Mouse (Mus musculus): Measurements from ENCODE around the gene Mrpl45.
A peak's percentile ranks its signal among the peaks of the same experiment; 100 is the strongest.
"Not testable (repeated sequence)": the region's sequence is repeated elsewhere in the genome, so short reads cannot be mapped to it uniquely, and the experiment has no call there.

Mrpl45 gene

DNA sequence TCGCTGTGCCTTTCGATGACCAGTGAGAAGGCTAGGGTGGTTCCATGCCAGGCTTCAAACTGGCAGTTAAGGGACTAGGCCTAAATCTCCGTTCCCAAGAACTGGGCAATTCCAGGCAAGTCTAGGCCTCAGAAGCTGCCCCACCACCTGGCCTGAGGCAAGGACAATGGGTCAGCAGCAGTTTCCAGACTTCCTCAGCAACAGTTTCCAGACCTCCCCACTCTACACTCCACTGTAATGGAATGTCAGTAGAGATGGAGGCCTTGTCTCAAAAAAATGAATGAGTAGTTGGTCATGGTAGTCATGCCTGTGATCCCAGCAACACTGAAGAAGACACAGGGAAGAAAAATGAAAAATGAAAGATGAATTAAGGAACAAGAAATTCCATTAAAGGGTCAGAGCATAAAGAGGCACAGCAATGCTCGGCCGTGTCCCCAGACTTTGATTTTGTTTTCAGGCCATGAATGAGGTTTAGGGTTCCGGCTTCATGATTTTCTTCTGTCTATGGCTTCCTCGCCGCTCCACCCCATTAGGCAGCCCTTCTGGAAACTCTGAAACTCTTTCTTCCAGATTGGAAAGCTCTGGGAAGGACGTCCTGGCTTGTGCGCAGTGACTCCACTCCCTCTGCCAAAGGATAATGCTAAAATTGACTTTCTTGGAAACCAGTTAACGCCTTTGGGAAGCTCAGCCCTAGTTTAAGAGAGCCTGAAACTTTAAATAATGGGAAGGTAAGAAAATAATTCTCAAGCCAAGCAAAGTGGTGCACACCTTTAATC, 8.0 kb upstream of the Mrpl45 start:
- no peaks in the 10 kb centered on the region for H3K9me3 ChIP-seq (ENCODE audit: low read length)
- H3K4me1 ChIP-seq (replicated peaks; ENCODE audit: low read depth, low read length) = peaks cover 73% of the 10 kb centered on the region
- H3K4me3 ChIP-seq (replicated peaks; ENCODE audit: low read length) = peak overlapping the region; percentile 35; the same call in 1 of the 2 replicates
- H3K36me3 ChIP-seq (ENCODE audit: insufficient read depth, low read length) = peaks cover 3% of the 10 kb centered on the region; the same call in 1 of the 2 replicates
- TF ChIP-seq CTCF (conservative IDR thresholded peaks at IDR 0.05; ENCODE audit: low read length) (no peak), NANOG (IDR thresholded peaks at IDR 0.05; ENCODE audit: borderline replicate concordance, low read length) (no peak), POU5F1 (IDR thresholded peaks at IDR 0.05; ENCODE audit: borderline replicate concordance, low read length) (no peak)
- no peaks in the 10 kb centered on the region for H3K27me3 ChIP-seq (ENCODE audit: insufficient read depth, low read length)

- Histone ChIP-seq H3K27me3 (ENCODE audit: insufficient read depth, low read length) (no peaks in the 10 kb centered on the region), H3K4me1 (replicated peaks; ENCODE audit: low read depth, low read length) (peaks cover 59% of the 10 kb centered on the region), H3K9me3 (ENCODE audit: low read length) (no peaks in the 10 kb centered on the region), H3K36me3 (ENCODE audit: insufficient read depth, low read length) (peaks cover 3% of the 10 kb centered on the region; the same call in 1 of the 2 replicates), H3K4me3 (replicated peaks; ENCODE audit: low read length) (peak overlapping the region; percentile 85)
- TF ChIP-seq POU5F1 (IDR thresholded peaks at IDR 0.05; ENCODE audit: borderline replicate concordance, low read length) (no peak), NANOG (IDR thresholded peaks at IDR 0.05; ENCODE audit: borderline replicate concordance, low read length) (no peak), CTCF (conservative IDR thresholded peaks at IDR 0.05; ENCODE audit: low read length) (no peak)
Measured at GRCm38 (mm10) chr11:97308806-97309450, 6.6 kb upstream of the Mrpl45 start.

GRCm38 (mm10) chr11:97309451-97309836, 6.1 kb upstream of the Mrpl45 start:
- Histone ChIP-seq H3K4me1 (replicated peaks; ENCODE audit: low read depth, low read length) (peaks cover 57% of the 10 kb centered on the region), H3K9me3 (ENCODE audit: low read length) (no peaks in the 10 kb centered on the region), H3K4me3 (replicated peaks; ENCODE audit: low read length) (peak overlapping the region; percentile 85), H3K27me3 (ENCODE audit: insufficient read depth, low read length) (no peaks in the 10 kb centered on the region), H3K36me3 (ENCODE audit: insufficient read depth, low read length) (peaks cover 3% of the 10 kb centered on the region; the same call in 1 of the 2 replicates)
- TF ChIP-seq POU5F1 (IDR thresholded peaks at IDR 0.05; ENCODE audit: borderline replicate concordance, low read length) = no peak
- TF ChIP-seq NANOG (IDR thresholded peaks at IDR 0.05; ENCODE audit: borderline replicate concordance, low read length) = no peak
- TF ChIP-seq CTCF (conservative IDR thresholded peaks at IDR 0.05; ENCODE audit: low read length) = no peak

- Histone ChIP-seq H3K27me3 (ENCODE audit: insufficient read depth, low read length) (no peaks in the 10 kb centered on the region), H3K4me1 (replicated peaks; ENCODE audit: low read depth, low read length) (peaks cover 57% of the 10 kb centered on the region), H3K36me3 (ENCODE audit: insufficient read depth, low read length) (peaks cover 3% of the 10 kb centered on the region; the same call in 1 of the 2 replicates), H3K4me3 (replicated peaks; ENCODE audit: low read length) (peak overlapping the region; percentile 85), H3K9me3 (ENCODE audit: low read length) (no peaks in the 10 kb centered on the region)
- TF ChIP-seq POU5F1 (IDR thresholded peaks at IDR 0.05; ENCODE audit: borderline replicate concordance, low read length) = no peak
- TF ChIP-seq NANOG (IDR thresholded peaks at IDR 0.05; ENCODE audit: borderline replicate concordance, low read length) = no peak
- peak; percentile 55 for TF ChIP-seq CTCF (conservative IDR thresholded peaks at IDR 0.05; ENCODE audit: low read length)
Measured at GRCm38 (mm10) chr11:97309911-97310571, 5.5 kb upstream of the Mrpl45 start.

DNA sequence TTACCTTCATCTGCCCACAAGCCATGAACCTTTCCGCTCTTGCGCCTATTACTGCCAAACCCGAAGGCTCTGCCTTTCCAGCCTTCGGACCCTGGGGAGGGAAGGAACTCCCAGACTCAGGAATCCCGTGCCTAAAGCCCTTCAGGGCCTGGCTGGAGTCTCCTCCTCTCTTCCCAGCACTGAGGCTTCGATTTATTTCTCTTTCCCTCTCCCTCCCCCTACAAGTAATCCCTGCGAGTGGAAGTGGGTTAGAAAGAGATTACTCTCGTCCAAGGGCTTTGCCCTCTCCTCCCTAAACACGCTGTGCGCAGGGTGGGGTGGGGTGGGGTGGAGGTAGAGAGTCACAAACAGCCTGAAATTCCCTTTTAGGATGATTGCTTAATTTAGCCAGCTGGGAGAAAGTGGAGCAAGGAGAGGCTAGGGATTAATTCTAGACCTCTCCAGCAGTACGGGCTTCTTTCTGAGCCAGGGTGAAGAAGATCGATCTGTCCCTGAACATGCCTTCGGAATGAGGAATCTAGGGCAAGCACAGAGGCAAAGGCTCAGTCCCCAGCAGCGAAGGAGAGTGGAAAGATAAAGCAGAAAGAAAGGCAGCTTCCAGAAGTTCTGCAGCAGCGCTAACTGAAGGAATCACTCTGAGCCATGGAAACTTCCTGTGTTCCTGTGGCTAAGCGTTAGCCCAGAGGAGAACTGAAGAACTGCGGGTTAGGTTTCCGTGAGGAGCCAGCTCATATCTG, 4.5 kb upstream of the Mrpl45 start:
- Histone ChIP-seq H3K4me1 (replicated peaks; ENCODE audit: low read depth, low read length) (peaks cover 60% of the 10 kb centered on the region), H3K4me3 (replicated peaks; ENCODE audit: low read length) (peak overlapping the region; percentile 85), H3K36me3 (ENCODE audit: insufficient read depth, low read length) (peaks cover 3% of the 10 kb centered on the region; the same call in 1 of the 2 replicates), H3K27me3 (ENCODE audit: insufficient read depth, low read length) (no peaks in the 10 kb centered on the region), H3K9me3 (ENCODE audit: low read length) (no peaks in the 10 kb centered on the region)
- TF ChIP-seq POU5F1 (IDR thresholded peaks at IDR 0.05; ENCODE audit: borderline replicate concordance, low read length) (no peak), CTCF (conservative IDR thresholded peaks at IDR 0.05; ENCODE audit: low read length) (peak; percentile 10; the same call in 1 of the 2 replicates), NANOG (IDR thresholded peaks at IDR 0.05; ENCODE audit: borderline replicate concordance, low read length) (no peak)

- not testable (repeated sequence) for H3K27me3 ChIP-seq (ENCODE audit: insufficient read depth, low read length); H3K9me3 ChIP-seq (ENCODE audit: low read length); H3K4me3 ChIP-seq (replicated peaks; ENCODE audit: low read length)
- Histone ChIP-seq H3K4me1 (replicated peaks; ENCODE audit: low read depth, low read length) (peaks cover 59% of the 10 kb centered on the region), H3K36me3 (ENCODE audit: insufficient read depth, low read length) (peaks cover 13% of the 10 kb centered on the region)
Measured at GRCm38 (mm10) chr11:97312871-97313270, 2.6 kb upstream of the Mrpl45 start.

GRCm38 (mm10) chr11:97314110-97314509, 1.4 kb upstream of the Mrpl45 start:
- Histone ChIP-seq H3K27me3 (ENCODE audit: insufficient read depth, low read length) (no peaks in the 10 kb centered on the region), H3K36me3 (ENCODE audit: insufficient read depth, low read length) (peaks cover 23% of the 10 kb centered on the region), H3K4me3 (replicated peaks; ENCODE audit: low read length) (no peak overlapping the region), H3K9me3 (ENCODE audit: low read length) (no peaks in the 10 kb centered on the region), H3K4me1 (replicated peaks; ENCODE audit: low read depth, low read length) (peaks cover 54% of the 10 kb centered on the region)
- TF ChIP-seq NANOG (IDR thresholded peaks at IDR 0.05; ENCODE audit: borderline replicate concordance, low read length) = no peak
- peak; percentile 83 for TF ChIP-seq CTCF (conservative IDR thresholded peaks at IDR 0.05; ENCODE audit: low read length)
- no peak for TF ChIP-seq POU5F1 (IDR thresholded peaks at IDR 0.05; ENCODE audit: borderline replicate concordance, low read length)
